Mouse (Mus musculus) MEL (cell line): ENCODE data around the gene Ssh2. TPM values are rescaled to one million over a fixed set of nuclear protein-coding genes. Genes with fewer than 3 reads are reported as not detected.

ENCODE experiments used
- DNase-seq: peaks from one replicate; pipeline ENCODE4 v3.0.0; 2011; ENCODE audit warnings: low read depth, low spot score
- H3K27ac ChIP-seq: 2 replicates; pipeline ENCODE4 v1.5.1; 2012; ENCODE audit warnings: low read depth, mild to moderate bottlenecking, control low read depth, low read length, moderate library complexity; ENCODE audit not compliant: control insufficient read depth
- H3K27me3 ChIP-seq, 2 experiments: fragments of 150-350 bp in 1 of 2; sonication (generic) in 1 of 2; 2 replicates each; pipeline ENCODE4 v1.6.1; 2012; ENCODE audit warnings: low read length in 2 of 2, mild to moderate bottlenecking in 2 of 2, improper control_type of control experiment in 1 of 2, moderate library complexity in 1 of 2; ENCODE audit not compliant: insufficient read depth in 2 of 2, control insufficient read depth in 1 of 2
- H3K36me3 ChIP-seq, 2 experiments: 2 replicates each; pipeline ENCODE4 v1.6.1; 2012 to 2014; ENCODE audit warnings: low read length in 2 of 2, improper control_type of control experiment in 1 of 2, inconsistent platforms in 1 of 2, mild to moderate bottlenecking in 1 of 2; ENCODE audit not compliant: insufficient read depth in 2 of 2, control insufficient read depth in 1 of 2
- H3K4me1 ChIP-seq, 2 experiments: fragments of 150-350 bp in 1 of 2; sonication (generic) in 1 of 2; 2 replicates each; pipeline ENCODE4 v1.6.1; 2012; ENCODE audit warnings: low read length in 2 of 2, improper control_type of control experiment in 1 of 2, mild to moderate bottlenecking in 1 of 2; ENCODE audit not compliant: insufficient read depth in 2 of 2, control insufficient read depth in 1 of 2
- H3K4me3 ChIP-seq, 2 experiments: fragments of 150-350 bp in 1 of 2; sonication (generic) in 1 of 2; 2 replicates each; pipeline ENCODE4 v1.5.1; 2012; ENCODE audit warnings: low read depth in 2 of 2, low read length in 2 of 2, mild to moderate bottlenecking in 2 of 2, moderate library complexity in 2 of 2, control low read depth in 1 of 2, improper control_type of control experiment in 1 of 2; ENCODE audit not compliant: control insufficient read depth in 1 of 2, insufficient read depth in 1 of 2
- H3K79me2 ChIP-seq: 2 replicates; pipeline ENCODE4 v1.6.1; 2012; ENCODE audit warnings: mild to moderate bottlenecking, low read length, moderate library complexity; ENCODE audit not compliant: control insufficient read depth, poor library complexity, insufficient read depth
- H3K9ac ChIP-seq: 2 replicates; pipeline ENCODE4 v1.6.1; 2012; ENCODE audit warnings: low read depth, mild to moderate bottlenecking, control low read depth, low read length, moderate library complexity; ENCODE audit not compliant: control insufficient read depth, poor library complexity, severe bottlenecking
- H3K9me3 ChIP-seq: fragments of 150-350 bp; sonication (generic); replicated peaks from 2 replicates; pipeline ENCODE4 v1.6.1; 2012; ENCODE audit warnings: mild to moderate bottlenecking, low read length, improper control_type of control experiment, moderate library complexity; ENCODE audit not compliant: insufficient read depth
- BHLHE40 ChIP-seq: IDR thresholded peaks from 2 replicates; pipeline ENCODE4 v1.6.1; 2012; ENCODE audit warnings: low read depth, mild to moderate bottlenecking, inconsistent platforms, low read length, improper control_type of control experiment, borderline replicate concordance
- CHD1 ChIP-seq: IDR thresholded peaks from 2 replicates; pipeline ENCODE4 v1.6.1; 2012; ENCODE audit warnings: low read depth, mild to moderate bottlenecking, inconsistent platforms, low read length, improper control_type of control experiment
- CHD2 ChIP-seq: IDR thresholded peaks from 2 replicates; pipeline ENCODE4 v1.6.1; 2011; ENCODE audit warnings: low read length, improper control_type of control experiment
- CTCF ChIP-seq, 3 experiments: IDR thresholded peaks in 2 of 3; conservative IDR thresholded peaks in 1 of 3; 2 replicates each; pipeline ENCODE4 v1.5.1; 2011 to 2012; ENCODE audit warnings: low read length in 3 of 3, low read depth in 2 of 3, mild to moderate bottlenecking in 2 of 3, improper control_type of control experiment in 1 of 3, inconsistent platforms in 1 of 3, mixed read lengths in 1 of 3, moderate library complexity in 1 of 3; ENCODE audit not compliant: control insufficient read depth in 1 of 3, insufficient read depth in 1 of 3, poor library complexity in 1 of 3, severe bottlenecking in 1 of 3
- E2F4 ChIP-seq: IDR thresholded peaks from 2 replicates; pipeline ENCODE4 v1.6.1; 2011; ENCODE audit warnings: low read depth, low read length, improper control_type of control experiment, borderline replicate concordance
- ELF1 ChIP-seq: IDR thresholded peaks from 2 replicates; pipeline ENCODE4 v1.6.1; 2014; ENCODE audit warnings: low read depth, mild to moderate bottlenecking, inconsistent platforms, low read length, improper control_type of control experiment, moderate library complexity
- EP300 ChIP-seq, 2 experiments: IDR thresholded peaks; 2 replicates each; pipeline ENCODE4 v1.6.1; 2011; ENCODE audit warnings: improper control_type of control experiment in 2 of 2, low read length in 2 of 2, low read depth in 1 of 2, mild to moderate bottlenecking in 1 of 2
- ETS1 ChIP-seq: IDR thresholded peaks from 2 replicates; pipeline ENCODE4 v1.6.1; 2012; ENCODE audit warnings: low read depth, mild to moderate bottlenecking, inconsistent platforms, low read length, improper control_type of control experiment, moderate library complexity
- GATA1 ChIP-seq: IDR thresholded peaks from 2 replicates; pipeline ENCODE4 v1.6.1; 2011; ENCODE audit warnings: low read depth, low read length, improper control_type of control experiment
- JUND ChIP-seq: IDR thresholded peaks from 2 replicates; pipeline ENCODE4 v1.6.1; 2011; ENCODE audit warnings: low read depth, mild to moderate bottlenecking, improper control_type of control experiment, low read length
- MAFK ChIP-seq: IDR thresholded peaks from 2 replicates; pipeline ENCODE4 v1.6.1; 2011; ENCODE audit warnings: low read depth, mild to moderate bottlenecking, low read length, improper control_type of control experiment, borderline replicate concordance
- MEF2A ChIP-seq: IDR thresholded peaks from 2 replicates; pipeline ENCODE4 v1.6.1; 2014; ENCODE audit warnings: low read depth, mild to moderate bottlenecking, inconsistent platforms, low read length, improper control_type of control experiment; ENCODE audit not compliant: poor library complexity, insufficient replicate concordance, severe bottlenecking; ENCODE audit errors: extremely low read depth
- MYC ChIP-seq: IDR thresholded peaks from 2 replicates; pipeline ENCODE4 v1.6.1; 2011; ENCODE audit warnings: low read depth, mild to moderate bottlenecking, low read length, improper control_type of control experiment, moderate library complexity
- NELFE ChIP-seq: IDR thresholded peaks from 2 replicates; pipeline ENCODE4 v1.6.1; 2011; ENCODE audit warnings: low read depth, low read length, improper control_type of control experiment
- POLR2A ChIP-seq, 2 experiments: IDR thresholded peaks; 2 replicates each; pipeline ENCODE4 v1.6.1; 2011 to 2012; ENCODE audit warnings: low read length in 2 of 2, mild to moderate bottlenecking in 2 of 2, control low read depth in 1 of 2, improper control_type of control experiment in 1 of 2, low read depth in 1 of 2, moderate library complexity in 1 of 2; ENCODE audit not compliant: control insufficient read depth in 1 of 2, insufficient read depth in 1 of 2, poor library complexity in 1 of 2
- POLR2AphosphoS2 ChIP-seq: IDR thresholded peaks from 2 replicates; pipeline ENCODE4 v1.6.1; 2011; ENCODE audit warnings: low read length, improper control_type of control experiment
- RCOR1 ChIP-seq: IDR thresholded peaks from 2 replicates; pipeline ENCODE4 v1.6.1; 2012; ENCODE audit warnings: low read depth, mild to moderate bottlenecking, inconsistent platforms, low read length, improper control_type of control experiment
- SMC3 ChIP-seq: IDR thresholded peaks from 2 replicates; pipeline ENCODE4 v1.6.1; 2011; ENCODE audit warnings: low read depth, low read length, improper control_type of control experiment
- TAL1 ChIP-seq: IDR thresholded peaks from 2 replicates; pipeline ENCODE4 v1.6.1; 2012; ENCODE audit warnings: mild to moderate bottlenecking, inconsistent platforms, low read length, moderate library complexity, mixed read lengths
- TBP ChIP-seq: IDR thresholded peaks from 2 replicates; pipeline ENCODE4 v1.8.0; 2011; ENCODE audit warnings: low read depth, low read length, improper control_type of control experiment
- TCF12 ChIP-seq: IDR thresholded peaks from 2 replicates; pipeline ENCODE4 v1.6.1; 2014; ENCODE audit warnings: low read depth, mild to moderate bottlenecking, inconsistent platforms, low read length, improper control_type of control experiment, moderate library complexity
- ZC3H11A ChIP-seq: IDR thresholded peaks from 2 replicates; pipeline ENCODE4 v1.6.1; 2012; ENCODE audit warnings: low read depth, mild to moderate bottlenecking, inconsistent platforms, low read length, improper control_type of control experiment
- ZMIZ1 ChIP-seq: IDR thresholded peaks from 2 replicates; pipeline ENCODE4 v1.6.1; 2012; ENCODE audit warnings: low read depth, mild to moderate bottlenecking, inconsistent platforms, low read length, improper control_type of control experiment, moderate library complexity
- polyA plus RNA-seq, 2 experiments: library from polyadenylated mRNA; stranded (reverse) in 1 of 2; unstranded in 1 of 2; fragments of >175 nt in 1 of 2; fragments of >200 nt in 1 of 2; gene quantifications; 2 replicates each; pipeline versions ENCODE4 v1.2.1 to v1.2.4; 2012; ENCODE audit warnings: low replicate concordance in 2 of 2, low read depth in 1 of 2; ENCODE audit not compliant: insufficient read length in 2 of 2, insufficient read depth in 1 of 2, missing spikeins in 1 of 2
- total RNA-seq: library from RNA; depleted of rRNA; stranded (reverse); fragments of 300-350 nt; gene quantifications from 2 replicates; pipeline ENCODE4 v1.2.3, GENCODE M21; 2012

Gene Ssh2
- total and polyA plus RNA-seq, 3 experiments = 6.3 to 29.2 (median 16.5) TPM

DNA sequence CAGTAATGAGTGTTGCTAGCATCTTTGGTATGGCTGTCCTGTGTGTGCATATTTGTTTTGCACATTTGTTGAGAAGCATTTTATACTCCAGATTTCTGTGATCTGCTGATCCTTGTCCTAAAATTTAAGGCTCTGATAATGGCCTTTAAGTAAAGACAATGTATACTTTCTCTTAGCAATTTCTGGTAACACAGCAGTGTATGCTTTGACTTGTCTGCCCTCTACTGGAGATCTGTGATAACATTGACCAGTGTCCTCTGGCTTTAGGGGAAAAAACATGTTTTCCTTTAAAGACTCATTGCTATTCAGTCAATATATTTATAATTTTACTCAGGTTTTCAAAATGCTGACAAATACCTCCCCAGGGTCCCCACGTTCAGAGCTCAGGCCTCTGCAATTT is 92.4 kb downstream of the Ssh2 start:
- Histone ChIP-seq H3K4me3 (no peak overlapping the region), H3K27ac (no peak overlapping the region), H3K79me2 (no peaks in the 10 kb centered on the region), H3K9me3 (no peaks in the 10 kb centered on the region), H3K4me1 (peaks cover 5 to 7% of the 10 kb centered on the region in 2 experiments; a peak in 2 of 4 replicates), H3K9ac (no peak overlapping the region), H3K36me3 (peaks cover 0 to 17% of the 10 kb centered on the region in 2 experiments; a peak in 2 of 4 replicates), H3K27me3 (no peaks in the 10 kb centered on the region)
- peak; percentile 76 for DNase-seq
- TF ChIP-seq ELF1 (no peak), CHD1 (no peak), BHLHE40 (no peak), CHD2 (no peak), JUND (no peak), POLR2A (IDR thresholded peaks at IDR 0.05; ENCODE audit: control insufficient read depth in 1 of 2, insufficient read depth in 1 of 2, low read depth in 1 of 2, low read length in 2 of 2, poor library complexity in 1 of 2) (no peak), TAL1 (no peak), MEF2A (no peak), GATA1 (0 out of 2 replicates have a peak, but pooled peaks have one; percentile 17), ETS1 (no peak), POLR2AphosphoS2 (no peak), NELFE (no peak), TBP (no peak), ZC3H11A (peak; percentile 94), MAFK (no peak), ZMIZ1 (no peak), RCOR1 (no peak), CTCF (IDR thresholded peaks at IDR 0.05 in 2 of 3, conservative IDR thresholded peaks at IDR 0.05 in 1 of 3; ENCODE audit: control insufficient read depth in 1 of 3, insufficient read depth in 1 of 3, low read depth in 2 of 3, low read length in 3 of 3, poor library complexity in 1 of 3, severe bottlenecking in 1 of 3) (peak; percentile 53 to 95 (median 61)), TCF12 (no peak), MYC (no peak), EP300 (IDR thresholded peaks at IDR 0.05; ENCODE audit: low read depth in 1 of 2, low read length in 2 of 2) (no peak), E2F4 (no peak), SMC3 (peak; percentile 95)
